Mouse (Mus musculus) E14TG2a.4 (cell line): ENCODE measurements at regions not wholly inside any gene's neighbourhood (a gene's known extent, or its start where the extent isn't known, plus 50 kb on each side); places are given as distances from the start of the nearest gene placed in this dataset.

ENCODE experiments used
- CTCF ChIP-seq: conservative IDR thresholded peaks from 2 replicates; pipeline ENCODE4 v1.5.1; 2014; ENCODE audit warnings: low read length
- POU5F1 ChIP-seq: IDR thresholded peaks from 2 replicates; pipeline ENCODE4 v1.6.1; 2014; ENCODE audit warnings: low read length, borderline replicate concordance

DNA sequence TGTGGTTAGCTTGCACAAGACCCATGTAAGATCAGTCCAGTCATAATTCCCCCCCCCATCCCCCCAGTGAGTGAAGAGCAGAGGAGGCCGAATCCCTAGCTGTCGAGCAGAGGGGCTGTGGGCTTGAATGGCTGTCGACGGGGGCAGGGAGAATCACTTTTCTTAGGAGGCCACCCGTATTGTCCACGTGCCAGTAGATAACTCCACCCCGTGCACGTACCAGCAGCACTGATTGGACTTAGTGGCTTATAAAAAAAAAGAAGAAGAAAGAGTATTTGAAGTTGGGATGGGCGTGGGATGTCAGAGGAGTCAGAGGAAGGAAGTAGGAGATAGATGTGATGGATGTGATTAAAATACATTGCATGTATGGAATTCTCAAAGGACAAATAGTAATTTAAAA is 272.9 kb downstream of the Lnpk start:
- TF ChIP-seq CTCF (no peak), POU5F1 (no peak)
